Mouse (Mus musculus) WW6 (cell line): ENCODE data around the gene Arpc5.

ENCODE experiments used
- DNase-seq: peaks from one replicate; pipeline ENCODE4 v3.0.0-alpha.2; 2013; ENCODE audit warnings: low read depth, low spot score

The Arpc5 gene

DNA sequence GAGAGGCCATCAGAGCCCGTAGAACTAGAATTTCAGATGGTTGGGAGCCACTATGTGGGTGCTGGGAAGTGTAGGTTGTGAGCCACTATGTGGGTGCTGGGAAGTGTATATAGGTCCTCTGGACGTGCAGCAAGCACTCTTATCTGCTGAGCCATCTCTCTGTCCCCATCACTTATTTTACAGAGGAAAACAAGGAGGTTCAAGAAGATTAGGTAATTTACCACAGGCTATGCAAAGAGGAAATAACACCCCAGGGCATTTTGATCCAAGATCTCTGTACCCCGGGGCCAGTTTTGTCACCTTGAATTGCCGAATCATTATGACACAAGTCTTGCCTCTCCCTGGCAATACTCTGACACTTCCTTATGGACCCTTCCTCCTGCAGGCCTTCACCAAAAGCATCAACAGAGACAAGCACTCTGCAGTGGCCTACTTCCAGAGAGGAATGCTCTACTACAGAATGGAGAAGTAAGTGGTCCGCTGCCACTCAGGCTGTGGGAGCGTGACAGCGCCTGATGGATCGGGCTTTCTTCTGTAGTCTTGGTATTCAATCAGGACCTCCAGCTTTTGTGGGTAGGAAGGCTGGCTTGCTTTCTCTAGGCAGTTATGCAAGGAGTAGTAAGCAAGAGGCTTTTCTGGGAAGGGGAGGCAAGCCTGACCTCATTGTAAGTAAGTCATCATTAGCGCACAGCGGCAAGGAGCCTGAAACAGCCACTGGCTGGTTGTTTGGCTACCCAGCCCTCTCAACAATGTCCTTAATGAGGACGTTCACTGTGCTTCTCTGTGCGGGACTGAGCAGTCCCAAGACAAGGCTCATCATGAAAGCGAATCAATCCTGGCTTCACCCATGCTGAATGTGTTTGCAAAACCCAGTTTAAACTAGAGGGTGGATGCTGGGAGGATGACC, 44.4 kb downstream of the Arpc5 start:
- DNase-seq: no peak

DNA sequence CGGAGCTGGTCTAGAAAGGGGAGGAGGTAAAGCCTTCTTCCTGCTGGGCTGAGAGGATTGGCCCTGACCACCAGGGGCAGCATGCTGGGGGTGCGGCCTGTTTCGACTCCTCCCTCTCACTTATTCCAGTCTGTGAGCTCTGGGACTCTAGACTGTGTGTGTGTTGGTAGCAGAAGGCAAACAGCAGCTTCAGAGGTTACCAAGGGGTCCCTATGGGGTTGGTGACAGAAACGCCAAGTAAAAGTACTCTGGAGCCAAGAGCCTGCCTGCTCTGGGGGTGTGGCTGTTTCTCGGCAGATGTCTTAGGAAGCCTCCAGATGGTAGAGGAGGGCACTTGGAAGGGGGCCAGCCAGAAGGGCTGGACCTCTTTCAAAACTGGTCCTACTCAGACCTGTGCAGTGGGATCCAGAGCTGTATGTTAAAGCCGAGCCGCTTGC, 48.9 kb downstream of the Arpc5 start:
- peak; percentile 73 for DNase-seq

DNA sequence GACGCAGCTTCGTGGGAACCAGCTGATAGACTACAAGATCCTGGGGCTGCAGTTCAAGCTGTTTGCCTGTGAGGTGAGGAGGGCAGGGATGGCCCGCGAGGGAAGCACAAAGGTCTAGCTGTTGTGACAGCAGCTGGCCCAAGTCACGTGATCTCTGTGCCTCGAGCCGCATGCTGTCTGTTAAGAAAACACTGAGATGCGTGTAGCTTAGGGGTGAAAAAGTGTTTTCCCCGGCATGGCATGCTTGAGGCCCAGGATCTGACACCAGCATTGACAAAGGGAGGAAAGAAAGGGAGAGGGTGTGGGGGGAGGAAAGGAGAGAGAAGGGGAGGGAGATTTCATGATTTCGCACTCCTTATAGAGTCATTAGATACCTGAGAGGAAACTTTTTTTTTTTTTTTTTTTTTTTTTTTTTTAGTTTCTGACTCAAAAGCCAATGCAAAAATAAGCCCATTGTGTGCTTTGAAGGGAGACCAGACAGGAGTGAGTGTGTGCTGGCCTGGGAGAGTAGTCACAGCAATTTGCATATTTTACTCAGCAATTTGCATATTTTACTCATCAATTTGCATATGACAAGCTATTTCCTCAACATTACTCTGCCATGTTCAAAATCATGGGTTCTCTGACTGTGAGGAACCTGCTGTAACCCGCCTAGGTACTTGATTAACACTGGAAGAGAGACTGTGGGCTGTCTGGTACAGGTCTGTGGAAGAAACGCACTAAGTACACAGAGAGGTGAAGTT, 50.9 kb downstream of the Arpc5 start:
- no peak for DNase-seq

GRCm38 (mm10) chr1:152817794-152818193, 51.5 kb downstream of the Arpc5 start:
- DNase-seq: no peak

DNA sequence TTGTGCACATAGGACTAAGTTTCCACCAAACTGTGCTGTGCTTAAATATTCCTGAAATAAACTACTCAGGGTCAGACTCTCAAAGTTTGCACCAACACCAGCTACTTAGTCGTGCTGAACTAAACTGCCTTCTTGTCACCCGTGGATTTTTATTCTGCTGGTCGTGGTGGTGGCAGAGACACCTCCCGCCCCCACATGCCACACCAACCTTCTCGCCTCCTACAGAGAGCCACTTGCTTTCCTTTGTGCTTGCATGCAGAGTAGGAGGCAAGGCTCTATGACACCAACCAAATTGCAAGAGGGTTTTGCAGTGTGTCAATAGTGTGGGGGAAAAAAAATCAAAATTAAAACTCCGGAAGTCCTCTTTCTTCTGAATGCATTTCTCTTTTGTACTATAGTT, 53.2 kb downstream of the Arpc5 start:
- no peak for DNase-seq

- no peak for DNase-seq
These were observed 54.8 kb downstream of the Arpc5 start for GRCm38 (mm10) chr1:152820911-152821695.

DNA sequence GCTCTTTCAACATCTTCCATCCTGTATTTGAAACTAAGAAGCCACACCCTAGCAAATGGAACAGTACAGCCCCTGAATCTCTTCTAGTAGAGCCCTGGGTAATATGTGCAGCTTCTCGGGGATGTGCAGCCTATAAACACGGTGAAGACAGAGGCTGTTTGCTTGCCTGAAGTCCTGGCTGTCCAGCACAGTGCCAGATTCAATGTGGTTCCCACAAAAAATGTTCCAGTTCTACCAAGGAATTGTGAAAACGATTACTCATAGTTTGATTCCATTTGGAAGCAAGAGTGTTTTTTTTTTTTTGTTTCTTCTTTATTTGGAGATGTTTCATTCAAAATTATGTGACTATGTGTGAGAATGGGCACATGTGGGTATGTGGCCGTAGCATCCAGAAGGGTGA, 55.4 kb downstream of the Arpc5 start:
- no peak for DNase-seq

- DNase-seq: no peak
These were observed 57.9 kb downstream of the Arpc5 start for GRCm38 (mm10) chr1:152824206-152824605.
